Mouse (Mus musculus) adrenal gland, postnatal 14 days (tissue): ENCODE data around the gene Clec12a. TPM values are rescaled to one million over a fixed set of nuclear protein-coding genes. Genes with fewer than 3 reads are reported as not detected.
A peak's percentile ranks its signal among the peaks of the same experiment; 100 is the strongest.
"Not testable (repeated sequence)": the region's sequence is repeated elsewhere in the genome, so short reads cannot be mapped to it uniquely, and the experiment has no call there.

ENCODE experiments used
- DNase-seq: peaks from one replicate; pipeline ENCODE4 v3.0.0; 2021; ENCODE audit warnings: mixed read lengths
- long read RNA-seq, 2 experiments: library from polyadenylated mRNA; stranded (forward); transcript quantifications; one replicate each; pipeline ENCODE4 v2.0.0; 2021
- total RNA-seq: library from RNA; stranded (reverse); gene quantifications from 2 replicates; pipeline ENCODE4 v1.2.3, GENCODE M21; 2021

Clec12a gene
- 0.67 and 0.79 TPM in 2 replicates for total RNA-seq
- long read RNA-seq, experiment 1 = 0 reads
- long read RNA-seq, experiment 2 = 0 reads

DNA sequence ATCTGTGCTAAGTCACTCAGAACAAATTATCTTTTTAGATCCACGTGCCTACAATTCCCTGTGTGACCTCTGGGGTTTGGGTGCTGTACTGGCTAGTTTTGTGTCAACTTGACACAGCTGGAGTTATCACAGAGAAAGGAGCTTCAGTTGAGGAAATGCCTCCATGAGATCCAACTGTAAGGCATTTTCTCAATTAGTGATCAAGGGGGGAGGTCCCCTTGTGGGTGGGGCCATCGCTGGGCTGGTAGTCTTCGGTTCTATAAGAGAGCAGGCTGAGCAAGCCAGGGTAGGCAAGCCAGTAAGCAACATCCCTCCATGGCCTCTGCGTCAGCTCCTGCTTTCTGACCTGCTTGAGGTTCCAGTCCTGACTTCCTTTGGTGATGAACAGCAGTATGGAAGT lies at the start of gene Clec12a:
TSS of gene Clec12a (plus strand) at position 301 of the 400 bp plus-strand sequence.
- DNase-seq = not testable (repeated sequence)

DNA sequence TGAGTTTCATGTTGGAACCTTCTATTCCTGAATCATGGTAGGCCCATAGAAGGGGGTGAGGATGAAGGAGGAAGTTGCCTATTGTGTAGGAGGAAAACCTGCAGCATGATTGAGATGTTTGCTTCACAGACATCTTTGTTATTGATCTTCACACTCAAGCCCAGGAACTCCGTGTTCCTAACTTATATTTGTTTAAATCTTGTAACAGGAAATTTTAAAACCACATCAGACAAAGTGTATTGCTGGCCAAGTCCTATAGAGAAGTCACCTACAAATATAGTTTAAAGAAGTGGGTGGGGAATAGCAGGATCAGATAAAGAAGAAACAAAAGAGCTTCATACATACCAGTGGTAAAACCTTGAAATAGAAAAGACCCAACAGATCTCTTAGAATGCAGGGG lies 38.3 kb upstream of the Clec12a start:
- no peak for DNase-seq

DNA sequence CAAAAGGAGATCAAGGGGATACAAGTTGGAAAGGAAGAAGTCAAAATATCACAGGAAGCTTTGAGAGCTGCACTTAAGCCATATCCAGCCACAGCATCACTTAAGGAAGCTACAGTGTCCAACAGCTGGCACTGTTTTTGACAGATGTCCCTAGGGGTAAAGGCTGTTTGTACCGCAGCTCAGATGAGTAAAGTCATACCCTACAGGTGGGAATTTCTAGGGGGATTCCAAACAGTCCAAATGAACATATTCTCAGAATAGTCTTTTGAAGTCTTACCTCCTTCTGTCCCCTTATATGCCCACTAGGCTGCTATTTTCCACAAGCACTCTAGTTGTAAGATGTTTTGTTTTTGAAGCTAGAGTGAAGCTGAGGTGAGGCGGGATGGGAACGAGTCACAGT lies 30.0 kb upstream of the Clec12a start:
- no peak for DNase-seq

DNA sequence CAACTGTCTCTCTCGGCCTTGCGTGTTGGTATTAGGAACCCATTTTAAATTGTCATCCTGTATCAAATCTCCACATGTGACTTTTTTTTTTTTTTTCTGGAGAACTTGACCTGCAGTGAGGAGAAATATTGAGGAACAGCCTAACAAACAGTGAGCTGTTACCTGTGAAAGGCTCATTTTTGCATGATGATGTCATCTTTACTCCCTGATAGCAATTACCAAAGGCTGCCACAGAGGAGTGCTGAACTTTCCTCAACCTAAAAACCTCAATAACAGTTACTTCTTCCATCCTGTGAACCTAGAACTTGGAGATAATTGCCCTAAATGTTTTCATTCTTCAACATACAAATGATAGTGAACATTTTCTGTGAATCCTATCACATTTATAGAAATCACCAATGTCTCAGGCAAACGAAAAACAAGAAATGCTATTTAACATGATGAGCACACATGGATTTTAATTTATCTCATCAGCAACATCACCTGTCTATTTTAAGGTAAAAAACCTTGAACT lies 27.8 kb upstream of the Clec12a start:
- no peak for DNase-seq

DNA sequence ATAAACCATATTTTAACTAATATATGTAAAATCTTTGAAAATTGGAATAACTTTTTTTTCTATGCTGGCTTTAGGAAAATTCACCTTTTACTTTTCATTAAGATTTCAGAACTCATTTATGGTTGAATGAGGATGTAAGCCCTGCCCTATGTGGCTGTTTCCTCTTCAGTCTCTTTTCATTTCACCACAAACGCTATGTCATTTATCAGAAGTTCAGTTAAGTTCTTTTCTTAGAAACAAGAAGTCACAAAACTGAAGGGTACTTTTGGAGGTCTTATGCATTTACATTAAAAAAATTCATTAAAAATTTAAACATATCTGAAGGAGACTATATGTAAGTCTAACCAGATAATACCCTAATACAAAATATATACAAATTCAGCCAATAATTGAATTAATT lies 26.8 kb upstream of the Clec12a start:
- no peak for DNase-seq

DNA sequence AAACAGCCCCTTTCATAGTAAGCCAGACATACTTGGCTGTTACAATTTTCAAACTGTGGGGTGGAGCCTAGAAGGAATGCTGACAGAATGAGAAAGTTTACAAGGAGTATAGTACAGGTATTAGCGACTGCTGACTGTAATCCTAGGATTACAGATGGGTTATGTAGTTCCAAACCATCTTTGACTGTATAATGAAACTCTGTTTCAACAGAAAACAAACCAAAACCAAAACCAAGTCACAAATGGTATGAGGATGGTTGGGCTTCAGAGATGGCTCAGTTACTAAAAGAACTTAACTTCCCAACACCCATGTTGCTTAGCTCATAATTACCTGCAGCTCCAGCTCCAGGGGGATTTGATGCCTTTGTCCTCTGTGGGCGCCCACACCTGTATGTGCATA lies 26.0 kb upstream of the Clec12a start:
- no peak for DNase-seq

DNA sequence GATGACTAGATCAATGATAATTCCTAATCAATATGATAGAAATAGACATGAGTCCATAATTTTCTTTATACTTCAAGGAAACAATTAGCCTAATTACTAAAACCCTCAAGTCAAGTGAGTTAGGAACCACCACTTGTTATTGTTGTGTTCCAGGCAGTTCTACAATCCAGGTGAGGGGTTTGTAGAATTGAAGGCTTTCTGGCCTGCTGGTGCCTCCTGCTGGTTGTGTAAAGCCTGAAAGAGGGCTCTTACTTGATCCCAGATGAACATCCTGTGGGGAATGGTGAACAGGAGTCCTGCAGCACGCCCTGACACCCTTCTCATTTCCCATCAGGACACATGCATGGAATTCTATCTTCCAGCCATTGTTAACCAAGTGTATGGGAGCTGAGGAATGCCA lies 24.1 kb upstream of the Clec12a start:
- DNase-seq = no peak

DNA sequence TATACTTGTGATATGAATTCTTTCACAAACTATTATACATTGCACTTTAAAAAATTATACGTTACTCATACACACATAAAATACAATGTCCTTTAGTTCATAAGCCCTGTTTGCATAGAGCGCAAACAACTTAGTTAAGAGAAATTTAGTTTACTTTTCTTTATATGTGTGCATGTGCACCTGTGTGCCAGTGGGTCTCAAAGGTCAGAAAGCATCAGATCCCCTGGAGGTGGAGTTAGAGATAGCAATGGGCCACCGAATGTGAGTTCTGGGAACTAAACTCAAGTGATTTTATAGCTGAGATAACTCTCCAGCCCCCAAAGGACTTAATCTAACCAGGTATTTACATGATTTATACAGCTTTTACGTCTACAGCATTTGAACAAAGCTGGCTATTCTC lies 23.2 kb upstream of the Clec12a start:
- no peak for DNase-seq

DNA sequence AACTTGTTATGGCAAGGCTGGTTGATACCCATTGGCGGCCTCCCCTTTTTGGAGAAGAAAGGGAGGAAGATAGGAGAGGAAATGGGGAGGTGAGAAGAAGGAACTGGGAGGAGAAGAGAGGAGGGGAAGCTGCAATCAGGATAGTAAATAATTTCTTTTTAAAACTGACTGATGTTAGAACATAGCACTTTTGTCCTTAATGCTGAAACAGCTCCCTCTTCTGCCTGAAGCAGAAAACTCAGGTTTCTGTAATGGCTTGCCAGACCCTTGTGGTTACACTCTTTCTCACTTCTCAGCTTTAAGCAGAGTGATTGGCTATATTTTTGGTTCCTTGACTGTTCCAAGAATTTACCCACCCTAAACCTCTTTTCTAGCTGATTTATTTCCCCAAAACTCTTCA lies 16.5 kb upstream of the Clec12a start:
- DNase-seq = no peak

DNA sequence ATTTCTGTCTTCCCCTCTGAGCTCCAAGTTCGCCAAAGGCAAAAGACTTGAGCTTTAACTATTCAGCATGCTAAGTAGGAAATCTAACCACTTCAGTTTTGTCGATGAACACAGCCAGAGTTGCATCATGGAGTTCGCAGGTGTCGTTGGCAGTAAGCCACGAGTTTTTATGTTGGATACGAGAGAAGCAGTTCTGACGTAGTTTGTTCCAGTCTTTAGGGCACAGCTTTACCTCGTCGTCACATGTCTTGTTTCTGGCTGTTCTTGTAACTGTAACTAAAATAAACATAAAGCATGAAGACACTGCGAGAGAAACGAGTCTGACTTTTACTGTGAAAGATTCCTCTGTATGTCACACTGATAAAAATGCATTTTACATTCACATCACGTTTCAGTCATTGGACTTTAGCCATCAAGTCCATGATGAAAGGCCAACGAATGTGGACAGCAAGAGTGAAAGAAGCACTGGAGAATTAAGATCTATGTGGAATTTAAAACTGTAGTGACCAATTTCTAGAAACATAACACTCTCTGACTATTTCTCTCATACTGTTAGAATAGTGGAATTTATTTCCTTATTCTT lies 15.8 kb upstream of the Clec12a start:
- no peak for DNase-seq

DNA sequence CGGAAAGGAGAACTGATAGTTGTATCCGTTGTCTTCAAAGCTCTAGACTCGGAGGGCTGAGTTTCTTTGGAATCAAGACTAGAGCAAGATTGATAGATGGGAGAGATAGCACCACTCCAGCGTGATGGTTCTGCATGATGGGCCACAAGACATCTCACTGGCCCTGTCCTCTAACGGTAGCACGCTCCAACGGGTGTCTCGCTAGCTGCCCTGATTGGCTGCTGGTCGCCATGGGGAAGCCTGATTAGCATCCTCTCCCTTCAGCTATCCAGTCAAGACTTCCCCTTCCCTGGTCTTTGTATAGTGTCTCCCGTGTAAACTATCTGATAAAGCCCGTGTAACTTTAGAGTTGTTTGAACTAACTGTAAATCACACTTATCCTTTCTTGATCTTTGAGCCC lies 10.9 kb upstream of the Clec12a start, which contains the start of gene 4922502D21Rik:
TSS of gene 4922502D21Rik (minus strand) at position 187 of the 400 bp plus-strand sequence.
- DNase-seq = no peak

DNA sequence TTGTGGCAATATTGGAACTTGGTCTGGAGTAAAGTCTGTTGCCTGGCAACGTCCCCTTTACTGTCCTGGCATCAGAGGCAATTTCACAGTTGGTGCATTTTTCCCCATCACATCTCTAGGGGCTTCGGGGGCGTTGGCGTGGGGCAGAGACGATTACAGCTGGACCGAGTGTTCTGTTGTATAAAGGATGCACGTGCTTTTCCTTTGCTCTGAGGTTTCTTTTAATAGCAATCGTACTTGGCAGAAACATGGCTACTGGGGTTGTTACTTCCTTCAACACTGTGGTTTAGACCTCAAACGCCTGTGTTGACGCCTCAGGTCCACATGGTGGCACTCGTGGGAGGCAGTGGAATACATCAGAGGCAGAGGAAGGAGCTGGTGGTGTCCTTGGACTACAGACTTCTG lies 8.8 kb upstream of the Clec12a start:
- peak; percentile 53 for DNase-seq

DNA sequence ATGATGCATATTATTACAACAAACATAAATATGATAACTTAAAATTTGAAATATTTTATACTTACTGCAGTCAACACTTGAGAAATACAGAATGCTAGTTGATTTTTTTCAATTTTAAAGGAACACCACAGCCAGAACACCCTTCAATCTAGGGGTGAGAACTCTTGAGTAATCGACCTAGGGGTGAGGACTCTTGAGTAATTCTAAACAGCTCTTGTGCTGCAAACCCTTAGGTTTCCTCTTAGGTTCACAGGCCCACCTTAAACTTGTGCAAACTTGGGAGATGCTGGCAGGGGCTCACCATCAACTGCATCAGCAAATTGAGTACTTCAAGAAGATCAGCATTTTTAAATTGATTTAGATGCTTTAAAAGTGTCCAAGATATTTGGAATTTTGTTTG lies 4.7 kb upstream of the Clec12a start:
- DNase-seq = no peak

DNA sequence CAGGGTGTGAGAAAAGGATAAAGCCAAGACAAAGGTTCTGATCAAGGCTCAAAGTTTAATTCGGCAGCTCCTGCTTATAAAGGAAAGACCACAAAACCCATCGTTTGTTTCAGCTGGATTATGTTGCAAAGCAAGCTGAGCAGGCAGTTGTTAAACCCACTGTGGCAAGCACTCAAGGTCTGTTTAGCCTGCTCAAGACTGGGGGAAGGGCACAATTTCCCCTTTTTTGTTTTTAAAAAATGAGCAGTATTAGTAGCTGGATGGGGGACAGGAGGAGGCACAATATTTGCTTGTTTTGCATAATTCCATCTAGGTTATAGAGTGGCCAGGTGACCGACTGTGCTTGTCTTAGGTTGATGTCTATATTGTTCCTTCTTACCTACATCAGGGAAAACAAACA lies 1.9 kb downstream of the Clec12a start:
- no peak for DNase-seq

DNA sequence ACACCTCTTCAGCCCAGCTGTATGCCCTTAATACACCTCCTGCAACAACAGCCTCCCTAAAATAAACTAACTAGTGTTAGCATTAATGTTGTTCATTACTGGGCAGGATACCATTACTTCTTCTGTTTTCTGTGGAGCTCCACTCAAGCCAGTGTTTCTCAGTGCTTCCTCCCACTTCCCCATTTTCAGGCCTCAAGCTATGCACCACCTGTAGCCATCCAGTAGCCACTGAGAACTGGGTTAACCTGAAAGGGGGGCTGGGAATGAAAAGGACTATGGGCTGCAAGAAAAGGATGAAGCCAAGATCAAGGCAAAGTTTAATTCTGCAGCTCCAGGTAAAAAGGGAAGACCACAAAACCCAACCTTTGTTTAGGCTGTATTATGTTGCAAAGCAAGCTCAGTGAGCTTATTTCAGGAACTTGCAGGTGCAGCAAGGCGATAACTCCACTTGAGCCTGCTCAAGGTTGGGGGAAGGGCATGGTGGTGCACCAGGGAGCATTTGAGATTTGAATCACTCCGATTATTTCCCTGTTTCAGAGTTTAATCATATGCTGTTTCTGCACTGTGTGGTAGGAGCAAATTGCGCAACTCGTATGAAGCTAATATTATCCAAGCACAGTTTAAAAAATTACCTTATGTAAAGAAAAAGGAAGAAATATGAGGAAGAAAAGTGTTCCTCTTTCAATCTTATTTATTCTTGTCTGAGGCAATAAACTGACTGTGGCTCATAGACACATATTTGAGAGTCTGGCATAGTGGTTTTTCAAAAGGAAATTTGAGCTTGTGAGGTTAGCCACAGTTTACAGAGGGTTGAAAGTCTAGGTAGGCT lies 7.2 kb downstream of the Clec12a start:
- DNase-seq = no peak

DNA sequence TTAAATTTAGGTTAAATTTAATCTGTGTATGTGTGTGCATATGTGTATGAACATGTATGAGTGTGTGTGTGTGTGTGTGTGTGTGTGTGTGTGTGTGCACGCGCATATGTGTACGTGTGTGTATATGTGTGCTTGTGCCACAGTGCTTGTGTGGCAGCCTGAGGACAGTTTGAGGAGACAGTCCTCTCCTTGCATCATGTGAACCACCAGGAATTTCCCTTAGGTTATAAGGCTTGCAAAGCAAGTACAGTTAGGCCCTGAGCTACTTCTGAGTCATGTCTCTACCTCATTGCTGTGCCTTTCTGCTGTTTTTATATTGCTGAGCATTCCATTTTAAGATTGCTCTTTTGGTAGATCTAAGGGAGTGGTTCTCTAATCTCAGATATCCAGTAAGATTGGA lies 8.6 kb downstream of the Clec12a start:
- no peak for DNase-seq

DNA sequence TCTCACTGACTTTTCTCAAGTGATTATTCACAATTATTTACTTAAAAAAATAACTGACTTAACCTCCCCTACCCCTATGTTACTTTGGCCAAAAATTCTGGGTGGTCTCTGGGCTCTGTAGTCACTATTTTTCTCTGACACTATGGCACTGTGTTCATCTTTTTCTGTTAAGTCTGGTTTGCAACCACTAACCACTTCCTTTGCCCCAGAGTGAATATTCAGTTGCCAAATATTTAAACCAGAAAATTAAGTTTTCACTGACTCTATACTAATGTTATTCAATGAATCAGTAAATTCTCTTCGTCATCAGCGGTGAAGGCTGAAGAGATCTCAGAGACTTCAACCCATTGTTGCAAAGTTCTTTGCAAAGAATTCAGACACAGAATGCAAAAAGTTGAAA lies 13.3 kb downstream of the Clec12a start:
- DNase-seq = no peak

DNA sequence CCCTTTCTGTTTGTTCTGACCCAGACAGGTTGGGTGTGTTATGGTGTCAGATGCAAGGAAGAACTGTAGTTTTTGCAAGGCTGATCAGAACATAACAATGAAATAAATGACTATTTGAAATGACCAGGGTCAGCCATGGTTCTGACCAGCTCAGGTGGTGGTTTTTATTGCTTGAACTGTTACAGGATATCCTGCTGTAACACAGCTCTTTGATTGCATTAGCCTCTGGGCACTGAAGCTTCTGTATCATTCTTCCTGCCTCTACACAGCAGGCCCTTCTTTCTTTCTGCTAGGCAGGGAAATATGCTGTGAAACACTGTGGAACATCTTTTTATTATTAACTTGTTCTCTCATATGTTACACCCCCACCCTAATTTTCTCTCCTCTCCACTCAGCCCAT lies 13.9 kb downstream of the Clec12a start:
- DNase-seq = no peak

DNA sequence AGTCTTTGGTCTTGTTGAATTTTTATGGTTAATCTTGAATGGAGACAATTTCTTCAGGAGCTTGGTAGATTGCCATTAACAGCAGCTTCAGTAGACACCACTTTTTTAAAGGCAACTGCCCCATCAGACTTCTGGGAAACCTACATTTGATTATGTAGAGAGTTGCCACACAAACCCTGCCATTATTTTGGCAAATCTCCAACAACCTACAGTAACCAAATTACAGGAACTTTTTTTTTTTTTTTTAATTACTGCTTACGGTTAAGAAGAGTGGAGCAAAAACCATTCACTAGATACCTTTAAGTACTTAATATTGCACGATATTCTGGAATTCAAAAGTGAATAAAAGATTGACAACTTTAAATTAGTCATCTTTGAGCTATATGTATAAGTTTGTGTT lies 17.0 kb downstream of the Clec12a start:
- no peak for DNase-seq

DNA sequence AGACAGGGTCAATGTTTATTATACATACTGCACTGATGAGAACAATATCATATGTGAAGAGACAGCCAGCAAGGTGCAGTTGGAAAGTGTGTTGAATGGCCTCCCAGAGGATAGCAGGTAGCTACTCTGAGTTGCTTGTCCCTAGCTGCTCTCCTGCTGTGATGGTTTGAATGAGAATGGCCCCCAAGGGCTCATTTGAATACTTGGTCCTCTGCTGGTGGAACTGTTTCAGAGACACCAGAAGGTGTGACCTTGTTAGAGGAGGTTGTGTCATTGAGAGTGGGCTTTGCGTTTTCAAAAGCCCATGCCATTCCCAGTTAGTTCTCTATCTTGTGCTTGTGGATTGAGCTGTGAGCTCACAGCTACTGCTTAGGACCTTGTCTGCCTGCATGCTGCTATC lies 21.5 kb downstream of the Clec12a start:
- no peak for DNase-seq

DNA sequence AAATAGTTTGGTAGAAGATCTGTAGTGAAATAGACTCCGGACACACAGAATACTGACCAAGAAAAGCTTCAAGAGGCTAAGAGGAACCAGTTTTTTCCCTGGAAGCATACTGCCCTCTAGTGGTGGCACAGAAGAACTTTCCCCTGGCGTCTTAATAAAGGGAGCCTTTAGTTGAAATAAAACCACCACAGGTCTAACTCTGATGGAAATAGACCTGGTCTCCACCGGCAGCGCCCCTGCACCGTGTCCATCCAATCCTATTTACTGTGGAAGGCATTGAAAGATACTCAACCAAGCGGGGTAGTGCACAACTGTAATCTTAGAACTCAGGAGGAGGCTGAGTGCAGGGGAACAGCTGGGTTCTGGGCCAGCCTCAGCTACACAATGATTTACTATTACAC lies 23.5 kb downstream of the Clec12a start:
- DNase-seq = peak; percentile 67

DNA sequence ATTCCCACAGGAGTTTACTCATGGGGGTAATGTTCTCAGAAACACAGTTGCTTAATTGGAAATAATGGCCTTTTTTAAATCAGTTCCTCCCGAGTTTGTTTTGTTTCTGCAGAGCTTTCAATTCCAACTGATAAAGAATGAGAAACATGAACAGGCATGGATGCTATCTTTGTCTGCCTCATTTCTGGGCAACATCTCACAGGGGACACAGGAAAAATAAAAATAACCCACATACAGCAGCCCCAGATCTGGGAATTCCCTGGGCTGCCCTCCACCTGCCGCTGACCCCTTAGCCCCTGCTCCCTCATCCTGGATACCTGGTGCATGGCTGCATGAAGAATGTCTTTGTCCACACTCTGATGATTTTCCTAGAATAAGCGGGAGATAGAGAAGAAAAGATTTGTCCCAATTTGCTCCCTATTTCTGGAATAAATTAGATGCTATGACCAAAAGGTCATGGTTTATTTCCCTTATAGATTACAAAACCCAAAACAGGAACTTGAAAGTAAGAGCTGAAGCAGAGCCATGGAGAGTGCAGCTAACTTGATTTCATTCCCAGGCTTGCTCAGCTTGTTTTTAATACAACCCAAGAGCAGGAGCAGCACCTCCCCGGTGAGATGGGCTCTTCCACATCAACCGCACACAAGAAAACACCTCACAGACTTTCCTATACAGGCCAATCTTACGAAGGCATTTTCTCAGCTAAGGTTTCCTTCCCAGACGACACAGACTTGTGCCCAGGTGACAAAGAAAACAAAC lies 27.1 kb downstream of the Clec12a start:
- DNase-seq = no peak

DNA sequence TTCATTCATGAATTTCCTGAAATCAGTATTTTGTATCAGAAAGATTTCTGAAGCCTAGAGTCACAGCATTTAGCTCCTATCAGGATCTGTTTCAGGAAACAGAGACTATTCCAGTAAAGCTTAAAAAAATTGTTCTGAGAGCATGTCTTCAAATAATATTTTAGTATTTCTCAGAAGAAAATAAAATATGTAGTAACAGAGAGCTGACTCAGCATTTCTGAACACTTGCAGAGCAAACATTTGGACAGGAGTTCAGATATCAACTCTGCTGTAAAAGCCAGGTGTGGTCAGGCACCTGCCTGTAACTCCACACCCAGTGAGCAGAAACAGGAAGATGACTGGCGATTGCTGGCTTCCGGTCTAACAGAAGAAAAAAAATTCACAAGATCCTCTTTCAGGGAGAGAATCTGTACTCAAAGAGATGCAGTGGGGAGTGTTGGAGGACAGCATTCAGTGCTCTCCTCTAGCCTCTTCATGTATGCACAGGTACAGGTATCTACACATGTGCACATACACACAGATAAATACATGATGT lies 32.5 kb downstream of the Clec12a start:
- no peak for DNase-seq
